Mouse (Mus musculus): ENCODE results near the gene Mlst8. TPM values are rescaled to one million over a fixed set of nuclear protein-coding genes. Genes with fewer than 3 reads are reported as not detected.

The Mlst8 gene
- polyA plus RNA-seq, 1 experiment from 2014 or later, result 30.3 TPM

- H3K4me2 ChIP-seq (ENCODE audit: low read depth, severe bottlenecking), result no peak overlapping the region
- no peaks in the 10 kb centered on the region for H3K27me3 ChIP-seq (ENCODE audit: control insufficient read depth, insufficient read depth, low read length)
- no peaks in the 10 kb centered on the region; the same call in 1 of the 2 replicates for H3K4me1 ChIP-seq (ENCODE audit: control insufficient read depth, insufficient read depth, low read length)
- 93% methylated on average over 6 of the region's 6 CpGs for WGBS
- peaks cover 27% of the 10 kb centered on the region for H3K36me3 ChIP-seq (ENCODE audit: control insufficient read depth, insufficient read depth, low read length)
- DNase-seq (ENCODE audit: low spot score) (no peak), ATAC-seq (ENCODE audit: insufficient number of reproducible peaks, low FRiP score, low TSS enrichment, low read depth) (no peak)
- no peak overlapping the region for H3K9ac ChIP-seq (ENCODE audit: low read length)
- H3K27ac ChIP-seq (replicated peaks; ENCODE audit: low read depth, low read length), result no peak overlapping the region
- H3K9me3 ChIP-seq (ENCODE audit: control insufficient read depth, low read length), result no peaks in the 10 kb centered on the region
- no peak overlapping the region for H3K4me3 ChIP-seq (ENCODE audit: low read depth, low read length)
These were observed 27.7 kb downstream of the Mlst8 start for GRCm38 (mm10) chr17:24451220-24451619.

GRCm38 (mm10) chr17:24449507-24449906 lies 29.4 kb downstream of the Mlst8 start:
- DNase-seq (ENCODE audit: low spot score), result no peak
- Histone ChIP-seq H3K4me3 (ENCODE audit: low read depth, low read length) (no peak overlapping the region), H3K4me2 (ENCODE audit: low read depth, severe bottlenecking) (no peak overlapping the region), H3K9ac (ENCODE audit: low read length) (no peak overlapping the region), H3K4me1 (ENCODE audit: control insufficient read depth, insufficient read depth, low read length) (no peaks in the 10 kb centered on the region; the same call in 1 of the 2 replicates), H3K36me3 (ENCODE audit: control insufficient read depth, insufficient read depth, low read length) (peaks cover 35% of the 10 kb centered on the region), H3K27ac (replicated peaks; ENCODE audit: low read depth, low read length) (no peak overlapping the region), H3K27me3 (ENCODE audit: control insufficient read depth, insufficient read depth, low read length) (no peaks in the 10 kb centered on the region), H3K9me3 (ENCODE audit: control insufficient read depth, low read length) (no peaks in the 10 kb centered on the region)
- no peak for ATAC-seq (ENCODE audit: insufficient number of reproducible peaks, low FRiP score, low TSS enrichment, low read depth)
- WGBS, result 90% methylated on average over 6 of the region's 6 CpGs

GRCm38 (mm10) chr17:24446590-24446989 lies 32.3 kb downstream of the Mlst8 start:
- Histone ChIP-seq H3K9me3 (ENCODE audit: control insufficient read depth, low read length) (no peaks in the 10 kb centered on the region), H3K27ac (replicated peaks; ENCODE audit: low read depth, low read length) (no peak overlapping the region), H3K4me3 (ENCODE audit: low read depth, low read length) (no peak overlapping the region), H3K36me3 (ENCODE audit: control insufficient read depth, insufficient read depth, low read length) (peaks cover 46% of the 10 kb centered on the region), H3K4me1 (ENCODE audit: control insufficient read depth, insufficient read depth, low read length) (no peaks in the 10 kb centered on the region), H3K4me2 (ENCODE audit: low read depth, severe bottlenecking) (no peak overlapping the region), H3K27me3 (ENCODE audit: control insufficient read depth, insufficient read depth, low read length) (no peaks in the 10 kb centered on the region), H3K9ac (ENCODE audit: low read length) (no peak overlapping the region)
- 92% methylated on average over 8 of the region's 8 CpGs for WGBS
- ATAC-seq (ENCODE audit: insufficient number of reproducible peaks, low FRiP score, low TSS enrichment, low read depth) (no peak), DNase-seq (ENCODE audit: low spot score) (no peak)

GRCm38 (mm10) chr17:24443409-24443808 lies 35.5 kb downstream of the Mlst8 start:
- WGBS, result 92% methylated on average over 4 of the region's 4 CpGs
- H3K4me2 ChIP-seq (ENCODE audit: low read depth, severe bottlenecking), result no peak overlapping the region
- H3K27me3 ChIP-seq (ENCODE audit: control insufficient read depth, insufficient read depth, low read length), result no peaks in the 10 kb centered on the region
- H3K9ac ChIP-seq (ENCODE audit: low read length), result no peak overlapping the region
- no peak overlapping the region for H3K27ac ChIP-seq (replicated peaks; ENCODE audit: low read depth, low read length)
- H3K36me3 ChIP-seq (ENCODE audit: control insufficient read depth, insufficient read depth, low read length), result peaks cover 43% of the 10 kb centered on the region
- H3K4me3 ChIP-seq (ENCODE audit: low read depth, low read length), result no peak overlapping the region
- no peak for ATAC-seq (ENCODE audit: insufficient number of reproducible peaks, low FRiP score, low TSS enrichment, low read depth)
- no peak for DNase-seq (ENCODE audit: low spot score)
- H3K4me1 ChIP-seq (ENCODE audit: control insufficient read depth, insufficient read depth, low read length), result no peaks in the 10 kb centered on the region
- no peaks in the 10 kb centered on the region for H3K9me3 ChIP-seq (ENCODE audit: control insufficient read depth, low read length)

GRCm38 (mm10) chr17:24442632-24443155 lies 36.2 kb downstream of the Mlst8 start, which contains the start of gene Dnase1l2:
TSS of gene Dnase1l2 (minus strand) at chr17:24443105.
- H3K36me3 ChIP-seq (ENCODE audit: control insufficient read depth, insufficient read depth, low read length), result peaks cover 37% of the 10 kb centered on the region
- 83% methylated on average over 7 of the region's 7 CpGs for WGBS
- ATAC-seq (ENCODE audit: insufficient number of reproducible peaks, low FRiP score, low TSS enrichment, low read depth), result no peak

GRCm38 (mm10) chr17:24442107-24442506 lies 36.8 kb downstream of the Mlst8 start:
- DNase-seq (ENCODE audit: low spot score) (no peak), ATAC-seq (ENCODE audit: insufficient number of reproducible peaks, low FRiP score, low TSS enrichment, low read depth) (no peak)
- H3K36me3 ChIP-seq (ENCODE audit: control insufficient read depth, insufficient read depth, low read length), result peaks cover 33% of the 10 kb centered on the region
- H3K9me3 ChIP-seq (ENCODE audit: control insufficient read depth, low read length), result no peaks in the 10 kb centered on the region
- H3K4me2 ChIP-seq (ENCODE audit: low read depth, severe bottlenecking), result no peak overlapping the region
- H3K4me3 ChIP-seq (ENCODE audit: low read depth, low read length), result no peak overlapping the region
- no peak overlapping the region for H3K9ac ChIP-seq (ENCODE audit: low read length)
- whole genome bisulfite sequencing, result 90% methylated on average over 14 of the region's 14 CpGs
- H3K27me3 ChIP-seq (ENCODE audit: control insufficient read depth, insufficient read depth, low read length), result no peaks in the 10 kb centered on the region
- no peaks in the 10 kb centered on the region for H3K4me1 ChIP-seq (ENCODE audit: control insufficient read depth, insufficient read depth, low read length)
- no peak overlapping the region for H3K27ac ChIP-seq (replicated peaks; ENCODE audit: low read depth, low read length)

More at GRCm38 (mm10) chr17:24442632-24443155, 36.2 kb downstream of the Mlst8 start, which contains the start of gene Dnase1l2:
- no peaks in the 10 kb centered on the region for H3K4me1 ChIP-seq (ENCODE audit: control insufficient read depth, insufficient read depth, low read length)
- no peak within 1 kb of the TSS for H3K4me3 ChIP-seq (ENCODE audit: low read depth, low read length)
- H3K27ac ChIP-seq (replicated peaks; ENCODE audit: low read depth, low read length), result no peak within 1 kb of the TSS
- no peak within 1 kb of the TSS for H3K9ac ChIP-seq (ENCODE audit: low read length)
- H3K27me3 ChIP-seq (ENCODE audit: control insufficient read depth, insufficient read depth, low read length), result no peaks in the 10 kb centered on the region
- no peak for DNase-seq (ENCODE audit: low spot score)
- H3K9me3 ChIP-seq (ENCODE audit: control insufficient read depth, low read length), result no peaks in the 10 kb centered on the region
- H3K4me2 ChIP-seq (ENCODE audit: low read depth, severe bottlenecking), result no peak within 1 kb of the TSS

GRCm38 (mm10) chr17:24441148-24441547 lies 37.7 kb downstream of the Mlst8 start:
- H3K4me1 ChIP-seq (ENCODE audit: control insufficient read depth, insufficient read depth, low read length), result no peaks in the 10 kb centered on the region
- H3K36me3 ChIP-seq (ENCODE audit: control insufficient read depth, insufficient read depth, low read length), result peaks cover 25% of the 10 kb centered on the region
- H3K4me2 ChIP-seq (ENCODE audit: low read depth, severe bottlenecking), result no peak overlapping the region
- H3K4me3 ChIP-seq (ENCODE audit: low read depth, low read length), result no peak overlapping the region
- no peak overlapping the region for H3K27ac ChIP-seq (replicated peaks; ENCODE audit: low read depth, low read length)
- no peak for ATAC-seq (ENCODE audit: insufficient number of reproducible peaks, low FRiP score, low TSS enrichment, low read depth)
- no peak overlapping the region for H3K9ac ChIP-seq (ENCODE audit: low read length)
- no peaks in the 10 kb centered on the region for H3K9me3 ChIP-seq (ENCODE audit: control insufficient read depth, low read length)
- no peak for DNase-seq (ENCODE audit: low spot score)
- H3K27me3 ChIP-seq (ENCODE audit: control insufficient read depth, insufficient read depth, low read length), result no peaks in the 10 kb centered on the region
- WGBS, result 61% methylated on average over 2 of the region's 2 CpGs

GRCm38 (mm10) chr17:24440377-24440776 lies 38.5 kb downstream of the Mlst8 start:
- 94% methylated on average over 8 of the region's 8 CpGs for WGBS
- ATAC-seq (ENCODE audit: insufficient number of reproducible peaks, low FRiP score, low TSS enrichment, low read depth) (no peak), DNase-seq (ENCODE audit: low spot score) (no peak)
- H3K27me3 ChIP-seq (ENCODE audit: control insufficient read depth, insufficient read depth, low read length), result no peaks in the 10 kb centered on the region
- H3K9me3 ChIP-seq (ENCODE audit: control insufficient read depth, low read length), result no peaks in the 10 kb centered on the region
- H3K36me3 ChIP-seq (ENCODE audit: control insufficient read depth, insufficient read depth, low read length), result peaks cover 20% of the 10 kb centered on the region
- H3K27ac ChIP-seq (replicated peaks; ENCODE audit: low read depth, low read length), result no peak overlapping the region
- H3K4me1 ChIP-seq (ENCODE audit: control insufficient read depth, insufficient read depth, low read length), result no peaks in the 10 kb centered on the region
- H3K4me2 ChIP-seq (ENCODE audit: low read depth, severe bottlenecking), result no peak overlapping the region
- H3K9ac ChIP-seq (ENCODE audit: low read length), result no peak overlapping the region
- H3K4me3 ChIP-seq (ENCODE audit: low read depth, low read length), result no peak overlapping the region

- no peak overlapping the region for H3K27ac ChIP-seq (replicated peaks; ENCODE audit: low read depth, low read length)
- H3K27me3 ChIP-seq (ENCODE audit: control insufficient read depth, insufficient read depth, low read length), result no peaks in the 10 kb centered on the region
- no peaks in the 10 kb centered on the region for H3K4me1 ChIP-seq (ENCODE audit: control insufficient read depth, insufficient read depth, low read length)
- H3K9ac ChIP-seq (ENCODE audit: low read length), result no peak overlapping the region
- ATAC-seq (ENCODE audit: insufficient number of reproducible peaks, low FRiP score, low TSS enrichment, low read depth), result no peak
- H3K9me3 ChIP-seq (ENCODE audit: control insufficient read depth, low read length), result no peaks in the 10 kb centered on the region
- peak; percentile 48 for DNase-seq (ENCODE audit: low spot score)
- no peak overlapping the region for H3K4me3 ChIP-seq (ENCODE audit: low read depth, low read length)
- peaks cover 8% of the 10 kb centered on the region for H3K36me3 ChIP-seq (ENCODE audit: control insufficient read depth, insufficient read depth, low read length)
- WGBS, result 77% methylated on average over 5 of the region's 5 CpGs
- no peak overlapping the region for H3K4me2 ChIP-seq (ENCODE audit: low read depth, severe bottlenecking)
These were observed 41.9 kb downstream of the Mlst8 start for GRCm38 (mm10) chr17:24437016-24437415.
